Mouse (Mus musculus) heart, embryonic 15.5 days (tissue): ENCODE measurements around the gene Tysnd1. TPM values are rescaled to one million over a fixed set of nuclear protein-coding genes. Genes with fewer than 3 reads are reported as not detected.
A peak's percentile ranks its signal among the peaks of the same experiment; 100 is the strongest.

ENCODE experiments used
- ATAC-seq: fragments of 200-750 bp; cut with Nextera tagmentation; replicated peaks from 2 replicates; pipeline ENCODE4 v1.8.0; 2017; ENCODE audit warnings: low read depth, moderate TSS enrichment; ENCODE audit not compliant: insufficient number of reproducible peaks, insufficient read depth, low FRiP score
- H3K27ac ChIP-seq: fragments of 300-500 bp; sonication (generic); 2 replicates; pipeline ENCODE4 v1.5.1; 2015; ENCODE audit warnings: mild to moderate bottlenecking, inconsistent platforms
- H3K27me3 ChIP-seq: fragments of 300-500 bp; sonication (generic); 2 replicates; pipeline ENCODE4 v1.6.1; 2015; ENCODE audit warnings: inconsistent platforms
- H3K36me3 ChIP-seq: fragments of 300-500 bp; sonication (generic); 2 replicates; pipeline ENCODE4 v1.6.1; 2015; ENCODE audit warnings: mild to moderate bottlenecking, inconsistent platforms
- H3K4me1 ChIP-seq: fragments of 300-500 bp; sonication (generic); replicated peaks from 2 replicates; pipeline ENCODE4 v1.6.1; 2015; ENCODE audit warnings: inconsistent platforms
- H3K4me2 ChIP-seq: fragments of 300-500 bp; sonication (generic); 2 replicates; pipeline ENCODE4 v1.6.1; 2015; ENCODE audit warnings: inconsistent platforms, mild to moderate bottlenecking, moderate library complexity
- H3K4me3 ChIP-seq: fragments of 300-500 bp; sonication (generic); 2 replicates; pipeline ENCODE4 v1.5.1; 2015; ENCODE audit warnings: mild to moderate bottlenecking, inconsistent platforms
- H3K9ac ChIP-seq: fragments of 300-500 bp; sonication (generic); 2 replicates; pipeline ENCODE4 v1.6.1; 2015; ENCODE audit warnings: mild to moderate bottlenecking, inconsistent platforms
- H3K9me3 ChIP-seq: fragments of 300-500 bp; sonication (generic); replicated peaks from 2 replicates; pipeline ENCODE4 v1.6.1; 2016; ENCODE audit warnings: inconsistent platforms
- WGBS: fragments of 180-500 bp; shearing (Covaris S2); methylation state at CpG from one replicate; pipeline ENCODE4 v1.1.7; 2015; ENCODE audit warnings: mixed read lengths; 5-methylcytosine and 5-hydroxymethylcytosine counted together
- polyA plus RNA-seq: library from polyadenylated mRNA; unstranded; fragments of >200 nt; fragmentation: Nextera tagmentation; extraction: Ambion mirVana; gene quantifications from 2 replicates; pipeline ENCODE4 v1.2.1, GENCODE M21; 2015

Tysnd1 gene
- polyA plus RNA-seq, 1 experiment from 2014 or later = 21.5 TPM

DNA sequence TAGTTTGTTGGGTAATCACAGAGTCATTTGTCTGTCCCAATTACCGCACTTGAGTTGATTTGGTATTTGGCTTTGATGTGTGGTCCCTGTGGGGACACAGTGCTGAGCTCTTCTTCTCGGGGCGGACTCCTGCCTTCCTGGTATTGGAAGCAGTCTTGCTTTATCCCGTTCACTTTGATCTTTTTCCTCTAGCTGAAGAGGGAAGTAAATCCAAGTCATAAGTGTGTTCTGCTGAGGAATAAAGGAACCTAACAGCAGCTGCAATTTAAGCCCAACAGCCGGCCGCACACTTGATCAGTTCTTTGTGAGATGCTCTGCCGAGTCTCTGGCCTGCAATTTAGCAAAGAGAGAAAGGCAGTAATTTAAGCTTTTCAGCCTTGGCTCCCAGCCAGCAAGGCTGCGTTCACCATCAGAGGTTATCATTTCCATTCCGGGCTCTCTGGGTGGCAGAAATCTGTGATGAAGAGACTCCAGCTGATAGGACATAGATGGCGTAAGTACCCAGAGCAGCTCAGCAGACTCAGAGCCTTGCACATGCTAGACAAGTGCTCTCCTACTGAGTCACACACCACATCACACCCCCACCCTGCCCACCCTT lies 32.8 kb upstream of the Tysnd1 start:
- Histone ChIP-seq H3K9ac (no peak overlapping the region), H3K36me3 (peaks cover 36% of the 10 kb centered on the region; the same call in 1 of the 2 replicates), H3K4me3 (no peak overlapping the region), H3K27me3 (no peaks in the 10 kb centered on the region), H3K4me2 (no peak overlapping the region), H3K4me1 (no peaks in the 10 kb centered on the region), H3K27ac (no peak overlapping the region), H3K9me3 (no peaks in the 10 kb centered on the region)
- 51% methylated on average over 10 of the region's 10 CpGs for WGBS
- ATAC-seq = no peak

DNA sequence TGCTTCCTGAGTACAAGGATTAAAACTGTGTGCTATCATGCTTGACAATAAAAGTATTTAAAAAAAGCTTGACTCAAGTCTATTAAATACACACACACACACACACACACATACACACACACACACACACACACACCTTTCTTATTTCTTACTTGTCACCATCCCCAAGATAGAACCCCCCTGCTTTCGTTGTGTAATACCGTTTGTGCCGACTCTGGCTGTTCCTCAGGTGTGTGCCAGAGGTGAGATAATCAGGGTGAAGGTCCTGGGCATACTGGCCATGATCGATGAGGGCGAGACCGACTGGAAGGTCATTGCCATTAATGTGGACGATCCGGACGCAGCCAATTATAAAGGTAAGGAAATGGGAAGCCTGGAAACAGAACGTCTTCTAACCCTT lies 30.2 kb upstream of the Tysnd1 start:
- Histone ChIP-seq H3K9ac (no peak overlapping the region), H3K9me3 (no peaks in the 10 kb centered on the region), H3K27me3 (no peaks in the 10 kb centered on the region), H3K36me3 (peaks cover 54% of the 10 kb centered on the region), H3K4me1 (no peaks in the 10 kb centered on the region), H3K4me2 (no peak overlapping the region), H3K4me3 (no peak overlapping the region), H3K27ac (no peak overlapping the region)
- WGBS = 93% methylated on average over 10 of the region's 10 CpGs
- no peak for ATAC-seq

DNA sequence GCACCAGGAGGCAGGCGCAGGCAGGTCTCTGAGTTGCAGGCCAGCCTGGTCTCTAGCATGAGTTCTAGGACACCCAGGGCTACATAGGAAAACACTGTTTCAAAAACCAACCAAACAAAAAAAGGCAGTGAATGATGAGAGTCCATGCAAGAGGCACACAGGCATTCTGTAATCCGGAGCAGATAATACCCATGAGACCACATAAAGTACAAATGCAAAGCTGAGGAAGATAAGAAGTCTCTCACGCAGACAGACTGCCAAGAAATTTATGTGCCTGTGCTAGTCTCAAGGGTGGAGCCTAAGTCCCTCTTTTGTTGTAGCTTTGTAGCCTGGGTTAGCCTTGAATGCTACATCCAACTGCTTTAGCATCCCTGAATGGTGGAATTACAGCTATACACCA lies 29.7 kb upstream of the Tysnd1 start:
- H3K9me3 ChIP-seq = no peaks in the 10 kb centered on the region
- no peak for ATAC-seq
- peaks cover 59% of the 10 kb centered on the region for H3K36me3 ChIP-seq
- H3K27ac ChIP-seq = no peak overlapping the region
- 57% methylated on average over 3 of the region's 3 CpGs for WGBS
- no peak overlapping the region for H3K4me2 ChIP-seq
- H3K4me1 ChIP-seq = no peaks in the 10 kb centered on the region
- no peak overlapping the region for H3K4me3 ChIP-seq
- no peaks in the 10 kb centered on the region for H3K27me3 ChIP-seq
- H3K9ac ChIP-seq = no peak overlapping the region

DNA sequence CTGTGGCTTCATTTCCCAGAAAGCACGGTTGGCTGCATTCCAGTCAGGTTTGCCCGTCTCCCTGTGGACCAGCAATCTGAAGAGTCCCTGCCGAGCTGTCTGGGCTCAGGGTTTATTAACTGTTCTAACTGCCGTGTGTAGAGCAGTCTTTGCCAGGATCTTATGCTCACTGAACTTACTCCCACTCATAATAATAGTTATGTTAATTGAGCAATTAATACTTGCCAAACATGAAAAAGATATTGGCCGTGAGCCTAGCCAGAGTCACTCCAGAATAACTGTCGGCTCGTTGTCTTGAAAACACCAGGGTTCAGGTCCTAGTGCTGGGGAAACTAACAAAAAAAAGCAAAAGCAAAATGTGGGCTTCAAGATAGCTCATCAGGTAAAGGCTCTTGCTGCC lies 26.0 kb upstream of the Tysnd1 start:
- Histone ChIP-seq H3K4me2 (no peak overlapping the region), H3K4me1 (no peaks in the 10 kb centered on the region), H3K4me3 (no peak overlapping the region), H3K27me3 (no peaks in the 10 kb centered on the region), H3K9me3 (no peaks in the 10 kb centered on the region), H3K9ac (no peak overlapping the region), H3K36me3 (peaks cover 58% of the 10 kb centered on the region), H3K27ac (no peak overlapping the region)
- 80% methylated on average over 7 of the region's 7 CpGs for WGBS
- no peak for ATAC-seq

DNA sequence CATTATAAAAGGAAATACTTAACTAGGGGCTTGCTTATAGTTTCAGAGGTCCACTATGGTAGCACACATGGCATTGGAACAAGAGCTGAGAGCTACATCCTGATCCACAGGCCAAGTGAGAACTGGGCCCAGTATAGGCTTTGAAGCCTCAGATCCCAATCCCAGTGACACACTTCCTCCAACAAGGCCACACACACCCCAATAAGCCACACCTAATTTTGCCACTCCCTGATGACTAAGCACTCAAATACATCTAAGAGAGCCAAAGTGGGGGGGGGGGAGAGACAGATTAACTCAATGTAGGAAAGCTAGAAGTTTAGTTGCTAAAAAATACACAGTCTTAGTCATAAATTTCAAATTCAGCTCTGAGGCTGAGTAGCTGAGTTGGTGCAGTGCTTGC lies 25.4 kb upstream of the Tysnd1 start:
- no peak for ATAC-seq
- no peak overlapping the region for H3K27ac ChIP-seq
- H3K9ac ChIP-seq = no peak overlapping the region
- H3K36me3 ChIP-seq = peaks cover 58% of the 10 kb centered on the region
- no peak overlapping the region for H3K4me2 ChIP-seq
- no peaks in the 10 kb centered on the region for H3K4me1 ChIP-seq
- H3K4me3 ChIP-seq = no peak overlapping the region
- no peaks in the 10 kb centered on the region for H3K27me3 ChIP-seq
- no peaks in the 10 kb centered on the region for H3K9me3 ChIP-seq

DNA sequence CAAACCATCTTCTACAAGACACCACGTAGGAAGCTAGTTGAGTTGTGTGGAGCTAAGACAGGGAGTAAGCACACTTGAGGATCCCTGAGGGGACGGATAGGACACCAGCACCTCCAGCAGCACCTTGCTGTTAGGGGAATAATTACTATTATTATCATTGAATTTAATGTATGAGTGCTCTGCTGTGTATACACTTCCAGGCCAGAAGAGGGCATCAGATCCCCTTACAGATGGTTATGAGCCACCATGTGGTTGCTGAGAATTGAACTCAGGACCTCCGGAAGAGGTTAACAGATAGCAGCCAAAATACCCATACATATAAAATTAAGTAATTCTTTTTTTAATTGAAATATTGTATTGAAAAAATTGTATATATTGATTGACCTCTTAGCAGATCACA lies 24.6 kb upstream of the Tysnd1 start:
- WGBS = 95% methylated on average over 3 of the region's 3 CpGs
- H3K4me1 ChIP-seq = no peaks in the 10 kb centered on the region
- no peaks in the 10 kb centered on the region for H3K27me3 ChIP-seq
- H3K4me2 ChIP-seq = no peak overlapping the region
- H3K4me3 ChIP-seq = no peak overlapping the region
- H3K9me3 ChIP-seq = no peaks in the 10 kb centered on the region
- ATAC-seq = no peak
- no peak overlapping the region for H3K9ac ChIP-seq
- H3K36me3 ChIP-seq = peaks cover 60% of the 10 kb centered on the region
- H3K27ac ChIP-seq = no peak overlapping the region

DNA sequence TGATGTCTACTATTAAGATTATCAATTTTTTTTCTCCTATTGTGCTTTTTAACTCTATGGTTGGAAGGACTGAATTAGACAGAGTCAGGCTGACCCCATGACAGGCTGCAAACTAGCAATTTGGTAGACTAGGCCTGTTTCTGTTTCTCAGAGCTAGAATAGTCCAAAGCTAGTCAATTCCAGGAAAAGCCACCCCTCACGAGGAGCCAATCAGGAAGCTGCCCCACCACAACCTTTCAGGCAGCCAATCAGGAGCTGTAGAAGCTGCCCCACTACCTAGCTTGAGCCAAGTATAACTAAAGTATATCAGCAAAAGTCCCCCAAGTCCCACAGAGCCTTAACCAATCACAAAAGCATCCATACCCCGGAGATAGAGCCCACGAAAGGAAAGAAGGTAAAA lies 19.4 kb upstream of the Tysnd1 start:
- ATAC-seq = no peak
- WGBS = 65% methylated on average over 3 of the region's 3 CpGs
- Histone ChIP-seq H3K4me2 (no peak overlapping the region), H3K27me3 (no peaks in the 10 kb centered on the region), H3K9ac (no peak overlapping the region), H3K9me3 (no peaks in the 10 kb centered on the region), H3K27ac (no peak overlapping the region), H3K36me3 (peaks cover 19% of the 10 kb centered on the region), H3K4me1 (peaks cover 6% of the 10 kb centered on the region), H3K4me3 (no peak overlapping the region)

DNA sequence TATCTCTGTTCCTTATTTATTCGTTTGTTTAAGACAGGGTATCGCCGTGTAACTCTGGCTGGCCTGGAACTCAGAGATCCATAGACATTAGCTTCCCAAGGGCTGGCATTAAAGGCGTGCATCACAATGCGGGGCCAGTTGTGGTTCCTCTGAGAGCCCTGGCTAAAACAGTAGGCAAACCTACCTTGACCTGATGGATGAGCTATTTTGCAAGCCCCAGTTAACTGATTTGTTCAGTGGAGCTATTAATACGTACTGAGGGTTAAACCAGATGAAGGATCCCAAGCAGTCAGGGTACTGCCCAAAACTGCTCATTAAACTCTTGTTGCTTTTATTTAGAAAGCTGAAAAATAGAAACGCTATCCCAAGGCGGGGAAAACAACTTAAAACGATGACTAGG lies 15.8 kb upstream of the Tysnd1 start:
- Histone ChIP-seq H3K36me3 (peaks cover 5% of the 10 kb centered on the region; the same call in 1 of the 2 replicates), H3K27ac (peak overlapping the region; percentile 90), H3K4me1 (peaks cover 17% of the 10 kb centered on the region), H3K27me3 (no peaks in the 10 kb centered on the region), H3K4me3 (peak overlapping the region; percentile 80), H3K4me2 (peak overlapping the region; percentile 78), H3K9ac (peak overlapping the region; percentile 69), H3K9me3 (no peaks in the 10 kb centered on the region)
- WGBS = 38% methylated on average over 9 of the region's 9 CpGs
- ATAC-seq = no peak

DNA sequence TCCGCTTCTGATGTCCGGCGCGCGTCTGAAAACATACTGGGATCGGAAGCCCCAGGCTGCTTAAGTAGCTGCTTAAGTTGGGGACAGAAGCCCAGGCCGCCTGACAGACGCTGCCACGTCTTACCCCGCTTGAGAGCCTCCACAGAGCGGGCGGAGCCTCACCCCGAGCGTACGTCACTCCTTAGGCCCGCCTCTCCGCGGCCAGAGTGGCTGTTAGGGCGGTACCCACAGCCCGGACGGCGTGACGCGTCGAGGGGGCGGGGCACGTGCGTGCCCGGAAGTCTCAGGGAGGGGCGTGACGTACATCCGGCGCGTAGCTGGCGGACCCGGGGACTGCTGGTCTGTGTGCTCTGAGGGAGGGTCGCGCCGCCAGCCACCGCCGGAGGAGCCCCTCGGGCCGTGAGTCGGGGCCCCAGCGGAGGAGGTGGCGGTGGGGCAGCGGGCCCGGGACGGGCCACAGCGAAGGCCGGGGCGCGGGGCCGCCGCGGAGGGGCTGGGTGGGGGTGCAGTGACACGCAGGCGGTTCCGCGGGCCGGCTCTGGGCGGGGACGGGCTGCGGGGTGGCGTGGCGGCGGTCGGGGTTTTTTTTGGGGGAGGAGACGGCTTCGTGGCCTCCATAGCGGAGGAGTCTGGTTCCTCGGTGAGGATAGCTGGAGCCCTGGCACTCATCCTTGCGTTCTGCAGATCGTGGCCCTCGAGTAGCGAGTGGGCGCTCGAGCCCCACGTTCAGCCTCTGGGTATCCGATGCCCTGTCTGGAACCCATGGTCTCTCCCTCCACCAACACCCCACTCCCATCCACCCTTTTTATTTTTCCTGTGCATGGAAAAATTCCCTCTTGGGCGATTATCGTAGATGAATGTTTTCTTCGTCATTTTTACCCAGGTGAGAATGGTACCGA lies 15.1 kb upstream of the Tysnd1 start, which contains the start of gene Sar1a:
TSS of gene Sar1a (plus strand) at position 285 of the 899 bp plus-strand sequence.
- 1% methylated on average over 74 of the region's 84 CpGs for WGBS

DNA sequence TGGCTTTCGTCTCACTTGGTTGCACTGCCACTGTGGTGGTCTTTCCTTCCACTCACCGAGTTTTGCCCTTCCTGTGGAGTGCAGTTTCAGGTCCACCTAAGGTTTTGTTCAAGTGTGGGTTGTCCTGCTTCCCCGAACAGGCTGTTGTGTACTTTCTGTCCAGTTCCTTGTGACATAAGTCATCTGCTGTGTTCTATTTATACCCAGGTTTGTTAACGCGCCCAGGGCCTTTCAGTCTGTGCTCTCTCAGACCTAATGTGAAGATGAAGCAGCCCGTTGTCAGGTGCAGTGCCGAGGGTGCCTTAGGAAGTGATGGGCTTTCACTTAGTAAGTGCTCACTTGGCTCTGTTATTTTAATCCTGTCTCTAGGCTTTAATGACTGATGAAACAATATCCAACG lies 5.9 kb upstream of the Tysnd1 start:
- Histone ChIP-seq H3K36me3 (peaks cover 77% of the 10 kb centered on the region), H3K4me3 (no peak overlapping the region), H3K9ac (no peak overlapping the region), H3K4me2 (no peak overlapping the region), H3K9me3 (no peaks in the 10 kb centered on the region), H3K27ac (no peak overlapping the region), H3K4me1 (no peaks in the 10 kb centered on the region; the same call in 1 of the 2 replicates), H3K27me3 (no peaks in the 10 kb centered on the region)
- ATAC-seq = no peak
- WGBS = 66% methylated on average over 8 of the region's 8 CpGs

More for the DNA sequence above, 15.1 kb upstream of the Tysnd1 start, which contains the start of gene Sar1a:
- ATAC-seq = peak; percentile 100
- Histone ChIP-seq H3K27ac (peak within 1 kb of the TSS; percentile 90), H3K9ac (peak within 1 kb of the TSS; percentile 96), H3K36me3 (peaks cover 8% of the 10 kb centered on the region), H3K4me2 (peak within 1 kb of the TSS; percentile 84), H3K4me1 (peaks cover 17% of the 10 kb centered on the region), H3K9me3 (no peaks in the 10 kb centered on the region), H3K4me3 (peak within 1 kb of the TSS; percentile 80), H3K27me3 (no peaks in the 10 kb centered on the region)

DNA sequence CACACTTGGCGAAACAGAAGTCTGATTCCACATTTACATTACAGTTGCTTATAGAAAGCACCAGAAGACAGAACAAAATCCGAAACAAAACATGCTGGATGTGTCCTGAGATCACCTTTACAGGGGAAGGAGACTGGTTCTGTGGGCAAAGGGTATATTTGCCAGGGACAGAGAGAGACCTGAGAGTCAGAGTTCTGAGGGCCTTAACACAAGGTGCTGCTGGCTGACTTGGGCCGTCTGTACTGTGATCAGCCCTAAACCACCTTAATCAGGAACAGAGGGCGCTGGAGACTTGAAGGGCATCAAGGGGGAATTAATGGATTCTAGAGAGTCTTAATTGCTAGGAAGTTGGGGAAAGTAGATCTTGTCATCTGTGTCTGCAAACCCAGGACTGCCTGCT lies 1.8 kb upstream of the Tysnd1 start:
- WGBS = 60% methylated on average over 4 of the region's 4 CpGs
- H3K27ac ChIP-seq = no peak overlapping the region
- no peaks in the 10 kb centered on the region for H3K27me3 ChIP-seq
- H3K36me3 ChIP-seq = peaks cover 41% of the 10 kb centered on the region
- ATAC-seq = no peak
- H3K4me2 ChIP-seq = no peak overlapping the region
- H3K4me3 ChIP-seq = no peak overlapping the region
- H3K9ac ChIP-seq = no peak overlapping the region
- no peaks in the 10 kb centered on the region for H3K9me3 ChIP-seq
- peaks cover 16% of the 10 kb centered on the region for H3K4me1 ChIP-seq
